Mouse (Mus musculus): Measurements from ENCODE around the gene Sox1. TPM values are rescaled to one million over a fixed set of nuclear protein-coding genes. Genes with fewer than 3 reads are reported as not detected.

Sox1 gene
- total and polyA plus RNA-seq, 3 experiments = not detected

GRCm38 (mm10) chr8:12440997-12441396, 45.9 kb downstream of the Sox1 start:
- Histone ChIP-seq H3K27ac (no peak overlapping the region), H3K4me3 (no peak overlapping the region), H3K9ac (ENCODE audit: low read depth, low read length) (no peak overlapping the region), H3K79me2 (replicated peaks; ENCODE audit: control insufficient read depth, insufficient read depth, low read length) (no peaks in the 10 kb centered on the region), H3K4me1 (ENCODE audit: control insufficient read depth, insufficient read depth, low read length) (no peaks in the 10 kb centered on the region), H3K36me3 (ENCODE audit: control insufficient read depth, insufficient read depth, low read length) (no peaks in the 10 kb centered on the region), H3K27me3 (ENCODE audit: control insufficient read depth, insufficient read depth, low read length) (peaks cover 3% of the 10 kb centered on the region)
- DNase-seq = no peak
- TF ChIP-seq CTCF (IDR thresholded peaks at IDR 0.05) (no peak), POLR2A (IDR thresholded peaks at IDR 0.05; ENCODE audit: insufficient read depth, low read depth, low read length) (no peak), EP300 (IDR thresholded peaks at IDR 0.05; ENCODE audit: insufficient read depth, low read depth, low read length) (no peak)
- intact Hi-C loops (cut with DNase I) = no loop called here
- 80% methylated on average over 4 of the region's 4 CpGs for WGBS

DNA sequence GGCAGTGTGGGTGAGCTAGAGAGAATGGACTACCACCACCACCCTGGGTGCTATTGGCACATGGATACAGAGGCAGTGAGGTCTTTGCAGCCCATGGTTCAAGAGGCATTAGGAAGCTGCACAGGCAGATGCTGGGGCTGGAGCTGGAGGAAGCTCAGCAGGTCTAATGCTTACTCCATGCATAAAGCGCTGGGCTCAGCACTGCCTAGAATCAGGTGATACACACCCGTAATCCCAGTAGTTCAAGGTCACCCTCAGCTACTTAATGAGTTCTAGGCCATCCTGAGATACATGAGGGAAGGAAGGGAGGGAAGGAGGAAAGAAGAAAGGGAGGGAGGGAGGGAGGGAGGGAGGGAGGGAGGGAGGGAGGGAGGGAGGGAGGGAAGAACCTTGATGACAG, 50.2 kb downstream of the Sox1 start:
- no peak for DNase-seq
- H3K36me3 ChIP-seq (ENCODE audit: control insufficient read depth, insufficient read depth, low read length) = no peaks in the 10 kb centered on the region
- intact Hi-C loops (cut with DNase I) = no loop called here
- peaks cover 6% of the 10 kb centered on the region for H3K27me3 ChIP-seq (ENCODE audit: control insufficient read depth, insufficient read depth, low read length)
- no peaks in the 10 kb centered on the region for H3K4me1 ChIP-seq (ENCODE audit: control insufficient read depth, insufficient read depth, low read length)
- no peak overlapping the region for H3K9ac ChIP-seq (ENCODE audit: low read depth, low read length)
- WGBS = 39% methylated on average over 2 of the region's 2 CpGs
- H3K27ac ChIP-seq = no peak overlapping the region
- TF ChIP-seq EP300 (IDR thresholded peaks at IDR 0.05; ENCODE audit: insufficient read depth, low read depth, low read length) (no peak), CTCF (IDR thresholded peaks at IDR 0.05) (no peak), POLR2A (IDR thresholded peaks at IDR 0.05; ENCODE audit: insufficient read depth, low read depth, low read length) (no peak)
- H3K79me2 ChIP-seq (replicated peaks; ENCODE audit: control insufficient read depth, insufficient read depth, low read length) = no peaks in the 10 kb centered on the region
- H3K4me3 ChIP-seq = no peak overlapping the region

- Histone ChIP-seq H3K4me1 (ENCODE audit: control insufficient read depth, insufficient read depth, low read length) (no peaks in the 10 kb centered on the region), H3K9ac (ENCODE audit: low read depth, low read length) (no peak overlapping the region), H3K36me3 (ENCODE audit: control insufficient read depth, insufficient read depth, low read length) (no peaks in the 10 kb centered on the region), H3K27ac (no peak overlapping the region), H3K4me3 (no peak overlapping the region), H3K79me2 (replicated peaks; ENCODE audit: control insufficient read depth, insufficient read depth, low read length) (no peaks in the 10 kb centered on the region), H3K27me3 (ENCODE audit: control insufficient read depth, insufficient read depth, low read length) (peaks cover 6% of the 10 kb centered on the region)
- WGBS = 3% methylated on average over 26 of the region's 26 CpGs
- no peak for DNase-seq
- TF ChIP-seq EP300 (IDR thresholded peaks at IDR 0.05; ENCODE audit: insufficient read depth, low read depth, low read length) = no peak
- TF ChIP-seq POLR2A (IDR thresholded peaks at IDR 0.05; ENCODE audit: insufficient read depth, low read depth, low read length) = no peak
- no peak for TF ChIP-seq CTCF (IDR thresholded peaks at IDR 0.05)
- intact Hi-C loops (cut with DNase I) = no loop called here
Measured at GRCm38 (mm10) chr8:12445926-12446680, 51.0 kb downstream of the Sox1 start.

Small RNA genes within 50 kb of the gene (microRNA-seq; reads per million reads assigned to microRNA genes)
- gene Gm25239 = 0 reads per million in 2 experiments

Other genes with a start within 250 kb of the Sox1 start
- gene A230072I06Rik, start 116.5 kb upstream of the Sox1 start, total RNA-seq (2021) = not detected
- gene A230072I06Rik, start 116.5 kb upstream of the Sox1 start, polyA plus RNA-seq (2012; rRNA removed) = not detected in 2 replicates
- not detected for gene Spaca7, start 177.7 kb downstream of the Sox1 start, total RNA-seq (2021)
- not detected in 2 replicates for gene Spaca7, start 177.7 kb downstream of the Sox1 start, polyA plus RNA-seq (2012; rRNA removed)